Mouse (Mus musculus): Measurements from ENCODE around the gene Ipo13. TPM values are rescaled to one million over a fixed set of nuclear protein-coding genes. Genes with fewer than 3 reads are reported as not detected.

The Ipo13 gene
- polyA plus RNA-seq, 1 experiment from 2014 or later: 76.5 TPM

DNA sequence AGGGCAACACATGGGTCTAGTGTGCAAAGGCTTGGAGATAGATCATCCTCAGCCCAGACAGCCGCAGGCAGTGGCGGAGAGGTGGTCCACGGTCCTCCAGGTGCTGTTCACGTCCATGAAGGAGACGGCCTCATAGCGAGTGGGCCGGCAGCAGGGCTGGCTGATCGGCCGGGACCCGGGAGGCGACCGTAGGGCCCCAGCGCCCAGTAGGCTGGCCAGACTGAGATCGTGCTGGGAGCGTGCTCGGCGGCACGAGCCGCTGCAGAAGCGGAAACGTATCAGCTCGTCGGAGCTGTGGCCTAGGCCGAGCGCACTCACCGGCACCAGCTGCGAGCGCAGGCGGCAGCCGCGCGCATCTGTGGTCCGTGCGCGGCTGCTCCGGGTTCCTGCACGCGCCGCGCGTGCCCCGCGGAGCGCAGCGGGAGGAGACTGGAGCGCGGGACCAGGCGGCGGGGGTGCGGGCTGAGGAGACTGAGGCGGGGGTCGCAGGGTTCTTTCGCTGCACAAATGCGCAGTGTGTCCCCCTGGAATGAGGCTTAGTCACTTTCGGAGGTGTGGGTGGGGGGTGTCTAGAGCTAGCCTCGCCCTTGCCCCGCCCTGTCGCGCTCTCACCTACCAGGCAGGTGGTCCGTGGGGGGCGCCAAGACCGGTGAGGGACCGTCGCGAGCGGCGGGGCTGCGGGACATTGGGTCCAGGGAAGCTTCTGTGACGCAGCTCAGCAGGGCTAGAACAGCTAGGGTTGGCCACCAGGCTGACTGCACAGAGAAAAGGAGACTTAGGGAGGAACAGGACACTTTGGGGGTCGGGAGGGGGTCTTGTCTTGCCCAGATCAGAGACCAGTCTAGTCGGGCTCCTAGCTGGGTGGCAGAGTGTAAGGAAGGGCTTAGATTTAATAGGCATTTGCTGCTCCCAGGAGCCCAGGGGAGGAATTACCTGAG, 12.0 kb upstream of the Ipo13 start:
- Histone ChIP-seq H3K9me3 (no peaks in the 10 kb centered on the region), H3K27ac (no peak overlapping the region; the same call in 1 of the 2 replicates), H3K36me3 (replicated peaks) (no peaks in the 10 kb centered on the region), H3K9ac (peak overlapping the region; percentile 54), H3K4me3 (peak overlapping the region; percentile 41), H3K4me1 (peaks cover 32% of the 10 kb centered on the region), H3K4me2 (peak overlapping the region; percentile 91), H3K27me3 (replicated peaks) (peaks cover 49% of the 10 kb centered on the region)
- WGBS: 1% methylated on average over 71 of the region's 71 CpGs
- peak; percentile 80 for ATAC-seq (replicated peaks)

DNA sequence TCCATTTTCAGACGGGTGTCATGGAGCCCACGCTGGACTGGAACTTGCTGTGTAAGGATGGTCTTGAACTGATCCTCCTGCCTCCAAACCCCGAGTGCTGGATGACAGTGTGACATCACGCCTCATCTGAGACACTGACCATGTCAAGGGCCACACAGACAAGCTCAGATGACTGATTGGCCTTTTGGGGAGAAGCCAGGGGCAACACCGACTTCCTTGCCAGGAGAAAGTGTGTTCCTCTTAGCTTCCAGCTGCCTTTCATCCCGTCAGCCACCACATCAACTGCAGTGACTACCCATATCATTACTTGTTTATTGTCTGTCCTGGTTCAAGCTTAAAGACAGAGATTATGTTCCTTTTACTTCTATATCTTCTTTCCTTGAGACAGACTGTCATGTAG, 10.1 kb upstream of the Ipo13 start:
- peaks cover 43% of the 10 kb centered on the region for H3K27me3 ChIP-seq (replicated peaks)

DNA sequence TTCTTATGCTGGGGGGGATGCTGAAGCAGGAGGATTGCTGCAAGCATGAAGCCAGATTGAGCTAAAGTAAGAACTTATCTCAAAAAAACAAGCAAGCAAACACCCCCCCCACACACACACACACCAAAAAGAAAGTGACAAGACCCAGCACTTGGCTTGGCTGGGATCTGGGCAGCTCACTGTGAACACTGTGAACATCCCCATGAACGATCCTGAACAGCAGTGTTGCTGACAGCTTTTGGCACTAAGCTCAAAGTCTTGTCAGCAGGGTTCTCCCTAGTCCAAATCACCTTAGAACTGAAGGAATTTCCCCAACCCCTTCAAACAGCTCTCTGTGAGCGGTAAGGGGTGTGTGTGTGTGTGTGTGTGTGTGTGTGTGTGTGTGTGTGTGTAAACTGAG, 8.7 kb upstream of the Ipo13 start:
- Histone ChIP-seq H3K9me3 (no peaks in the 10 kb centered on the region), H3K4me2 (no peak overlapping the region), H3K36me3 (replicated peaks) (no peaks in the 10 kb centered on the region), H3K9ac (no peak overlapping the region), H3K27ac (no peak overlapping the region), H3K4me3 (no peak overlapping the region), H3K4me1 (peaks cover 18% of the 10 kb centered on the region), H3K27me3 (replicated peaks) (peaks cover 29% of the 10 kb centered on the region)
- 58% methylated on average over 2 of the region's 2 CpGs for WGBS
- no peak for ATAC-seq (replicated peaks)

More for the DNA sequence above, 10.1 kb upstream of the Ipo13 start:
- Histone ChIP-seq H3K9ac (no peak overlapping the region), H3K27ac (no peak overlapping the region), H3K9me3 (no peaks in the 10 kb centered on the region), H3K4me3 (no peak overlapping the region), H3K4me1 (peaks cover 32% of the 10 kb centered on the region), H3K4me2 (no peak overlapping the region), H3K36me3 (replicated peaks) (no peaks in the 10 kb centered on the region)
- WGBS: 58% methylated on average over 5 of the region's 6 CpGs
- ATAC-seq (replicated peaks): no peak

GRCm38 (mm10) chr4:117921358-117921757, 6.6 kb upstream of the Ipo13 start:
- H3K27me3 ChIP-seq (replicated peaks): peaks cover 14% of the 10 kb centered on the region
- no peak overlapping the region for H3K27ac ChIP-seq
- no peak overlapping the region for H3K4me2 ChIP-seq
- no peak for ATAC-seq (replicated peaks)
- peaks cover 1% of the 10 kb centered on the region; the same call in 1 of the 2 replicates for H3K4me1 ChIP-seq
- H3K9me3 ChIP-seq: no peaks in the 10 kb centered on the region
- H3K9ac ChIP-seq: no peak overlapping the region
- no peaks in the 10 kb centered on the region for H3K36me3 ChIP-seq (replicated peaks)
- WGBS: 88% methylated on average over 2 of the region's 2 CpGs
- no peak overlapping the region for H3K4me3 ChIP-seq

DNA sequence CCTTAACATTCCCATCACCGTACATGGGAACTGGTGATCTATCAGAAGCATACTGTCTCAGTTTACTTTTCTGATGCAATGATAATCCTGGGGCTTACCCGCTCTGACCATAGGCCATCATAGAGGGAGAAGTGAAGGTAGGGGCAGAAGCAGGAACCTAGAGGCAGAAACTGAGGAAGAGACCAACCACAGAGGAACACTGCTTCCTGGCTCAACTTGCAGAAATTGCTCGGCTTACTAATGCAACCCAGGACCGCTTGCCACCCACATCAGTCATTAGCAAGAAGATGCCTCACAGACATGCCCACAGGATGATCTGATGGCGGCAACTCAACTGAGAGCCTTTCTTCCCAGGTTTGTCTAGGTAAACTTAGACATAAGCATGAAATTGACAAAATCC, 4.0 kb upstream of the Ipo13 start:
- Histone ChIP-seq H3K4me3 (no peak overlapping the region), H3K9ac (no peak overlapping the region), H3K27me3 (replicated peaks) (no peaks in the 10 kb centered on the region; the same call in 1 of the 2 replicates), H3K27ac (no peak overlapping the region), H3K4me2 (no peak overlapping the region), H3K9me3 (no peaks in the 10 kb centered on the region), H3K4me1 (peaks cover 12% of the 10 kb centered on the region), H3K36me3 (replicated peaks) (no peaks in the 10 kb centered on the region)
- ATAC-seq (replicated peaks): no peak
- WGBS: 90% methylated on average over 5 of the region's 5 CpGs

GRCm38 (mm10) chr4:117918261-117918660, 3.5 kb upstream of the Ipo13 start:
- no peak overlapping the region for H3K27ac ChIP-seq
- no peak overlapping the region for H3K4me2 ChIP-seq
- H3K4me1 ChIP-seq: peaks cover 17% of the 10 kb centered on the region
- no peak overlapping the region for H3K4me3 ChIP-seq
- H3K36me3 ChIP-seq (replicated peaks): no peaks in the 10 kb centered on the region
- H3K9ac ChIP-seq: no peak overlapping the region
- no peaks in the 10 kb centered on the region for H3K9me3 ChIP-seq
- no peaks in the 10 kb centered on the region for H3K27me3 ChIP-seq (replicated peaks)
- 63% methylated on average over 3 of the region's 3 CpGs for WGBS
- no peak for ATAC-seq (replicated peaks)

- Histone ChIP-seq H3K4me2 (no peak overlapping the region), H3K4me1 (peaks cover 21% of the 10 kb centered on the region), H3K9me3 (no peaks in the 10 kb centered on the region), H3K27me3 (replicated peaks) (no peaks in the 10 kb centered on the region), H3K4me3 (no peak overlapping the region), H3K9ac (no peak overlapping the region), H3K27ac (no peak overlapping the region), H3K36me3 (replicated peaks) (no peaks in the 10 kb centered on the region)
- WGBS: 96% methylated on average over 4 of the region's 4 CpGs
- no peak for ATAC-seq (replicated peaks)
Observed at GRCm38 (mm10) chr4:117917847-117918246, 3.0 kb upstream of the Ipo13 start.

DNA sequence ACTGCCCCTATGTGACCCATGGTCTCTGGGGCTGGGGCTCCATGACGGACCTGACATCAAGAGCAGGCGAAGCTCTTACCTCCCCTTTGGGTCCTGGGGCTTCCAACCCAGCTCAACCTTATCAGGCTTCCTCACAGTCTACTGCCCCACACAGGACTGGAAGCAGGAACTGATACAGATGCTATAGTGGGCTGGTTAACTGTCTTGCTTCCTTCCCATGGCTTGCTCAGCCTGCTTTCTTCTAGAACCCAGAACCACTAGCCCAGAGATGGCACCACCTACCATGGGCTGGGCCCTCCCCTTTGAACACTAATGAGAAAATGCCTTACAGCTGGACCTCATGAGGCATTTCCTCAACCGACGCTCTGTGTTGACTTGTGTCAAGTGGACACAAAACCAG, 2.6 kb upstream of the Ipo13 start:
- ATAC-seq (replicated peaks): no peak
- H3K4me2 ChIP-seq: no peak overlapping the region
- 96% methylated on average over 4 of the region's 4 CpGs for WGBS

DNA sequence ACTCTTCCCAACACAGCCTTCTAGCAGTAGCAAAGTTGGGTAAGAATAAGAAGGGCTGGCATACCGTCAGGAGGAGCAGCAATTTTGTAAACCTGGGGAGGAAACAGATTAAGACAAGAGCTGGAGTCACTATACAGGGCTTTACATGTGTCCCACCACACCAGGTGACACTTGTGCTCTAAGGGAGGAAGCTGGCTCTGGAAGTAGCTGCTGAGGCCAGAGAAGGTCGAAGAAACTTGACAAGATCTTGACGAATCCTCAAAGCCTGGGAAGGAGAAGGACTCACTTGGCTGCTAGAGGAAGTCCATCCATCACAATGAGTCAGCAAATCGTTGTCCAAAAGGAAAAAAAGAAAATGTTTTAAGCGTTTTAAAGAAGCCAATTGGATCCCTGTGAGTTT, 1.6 kb upstream of the Ipo13 start:
- 89% methylated on average over 5 of the region's 5 CpGs for WGBS
- Histone ChIP-seq H3K4me3 (no peak overlapping the region), H3K4me2 (no peak overlapping the region; the same call in 1 of the 2 replicates), H3K4me1 (peaks cover 36% of the 10 kb centered on the region), H3K27ac (no peak overlapping the region), H3K36me3 (replicated peaks) (no peaks in the 10 kb centered on the region), H3K9ac (no peak overlapping the region), H3K9me3 (no peaks in the 10 kb centered on the region), H3K27me3 (replicated peaks) (no peaks in the 10 kb centered on the region)
- no peak for ATAC-seq (replicated peaks)

More for the DNA sequence above, 2.6 kb upstream of the Ipo13 start:
- Histone ChIP-seq H3K27ac (no peak overlapping the region), H3K36me3 (replicated peaks) (no peaks in the 10 kb centered on the region), H3K9ac (no peak overlapping the region), H3K27me3 (replicated peaks) (no peaks in the 10 kb centered on the region), H3K4me1 (peaks cover 26% of the 10 kb centered on the region), H3K9me3 (no peaks in the 10 kb centered on the region), H3K4me3 (no peak overlapping the region)

- Histone ChIP-seq H3K4me2 (peak overlapping the region; percentile 99), H3K36me3 (replicated peaks) (no peaks in the 10 kb centered on the region), H3K4me1 (peaks cover 43% of the 10 kb centered on the region), H3K9me3 (no peaks in the 10 kb centered on the region), H3K27ac (peak overlapping the region; percentile 88), H3K9ac (peak overlapping the region; percentile 87), H3K27me3 (replicated peaks) (no peaks in the 10 kb centered on the region), H3K4me3 (peak overlapping the region; percentile 91)
- WGBS: 6% methylated on average over 19 of the region's 19 CpGs
- no peak for ATAC-seq (replicated peaks)
Observed at GRCm38 (mm10) chr4:117915489-117916105, 798 bp upstream of the Ipo13 start.

- ATAC-seq (replicated peaks): peak; percentile 8
- Histone ChIP-seq H3K9me3 (no peaks in the 10 kb centered on the region), H3K27ac (no peak overlapping the region), H3K4me3 (peak overlapping the region; percentile 91), H3K4me1 (peaks cover 59% of the 10 kb centered on the region), H3K36me3 (replicated peaks) (no peaks in the 10 kb centered on the region), H3K4me2 (peak overlapping the region; percentile 99), H3K9ac (peak overlapping the region; percentile 87), H3K27me3 (replicated peaks) (no peaks in the 10 kb centered on the region)
- 18% methylated on average over 8 of the region's 8 CpGs for WGBS
Observed at GRCm38 (mm10) chr4:117914031-117914430, 768 bp downstream of the Ipo13 start.

DNA sequence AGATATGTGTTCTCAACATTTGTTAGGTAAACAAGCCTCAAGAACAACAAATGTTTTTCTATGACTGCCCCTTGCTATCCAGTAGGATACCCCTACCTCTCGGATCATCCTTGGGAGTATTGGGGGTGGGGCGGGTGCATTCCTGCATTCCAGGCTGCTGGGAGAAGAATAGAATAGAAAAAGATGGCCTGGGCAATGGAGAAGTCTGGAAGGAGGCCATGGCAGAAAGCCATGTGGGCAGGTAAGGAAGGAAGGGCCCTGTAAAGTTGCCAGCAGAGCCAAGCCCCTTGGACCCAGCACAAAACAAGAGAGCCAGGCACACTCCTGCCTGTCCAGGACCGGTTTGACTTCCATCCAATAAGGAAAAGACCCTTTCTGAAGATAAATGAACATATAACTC, 1.4 kb downstream of the Ipo13 start:
- WGBS: 31% methylated on average over 3 of the region's 3 CpGs
- Histone ChIP-seq H3K4me2 (peak overlapping the region; percentile 99), H3K27ac (no peak overlapping the region), H3K4me1 (peaks cover 65% of the 10 kb centered on the region), H3K9ac (peak overlapping the region; percentile 87), H3K27me3 (replicated peaks) (no peaks in the 10 kb centered on the region), H3K36me3 (replicated peaks) (no peaks in the 10 kb centered on the region), H3K9me3 (no peaks in the 10 kb centered on the region), H3K4me3 (peak overlapping the region; percentile 91)
- ATAC-seq (replicated peaks): no peak

All from midbrain, embryonic 15.5 days (tissue).